Mouse (Mus musculus): ENCODE measurements around the gene Epha3. TPM values are rescaled to one million over a fixed set of nuclear protein-coding genes. Genes with fewer than 3 reads are reported as not detected.

The Epha3 gene
- total RNA-seq, 2 experiments from 2014 or later = 9.3 to 12.0 TPM

GRCm38 (mm10) chr16:63510069-63510468, 353.9 kb downstream of the Epha3 start:
- DNase-seq (ENCODE audit: low spot score in 2 of 2) = no peak

GRCm38 (mm10) chr16:63506437-63506836, 357.5 kb downstream of the Epha3 start:
- no peak for DNase-seq (ENCODE audit: low spot score in 2 of 2)

- no peak for DNase-seq (ENCODE audit: low spot score in 2 of 2)
Observed at GRCm38 (mm10) chr16:63501456-63501855, 362.5 kb downstream of the Epha3 start.

GRCm38 (mm10) chr16:63500975-63501393, 363.0 kb downstream of the Epha3 start:
- DNase-seq (ENCODE audit: low spot score in 2 of 2) = no peak
